Mouse (Mus musculus): ENCODE data around the gene Baz2b. TPM values are rescaled to one million over a fixed set of nuclear protein-coding genes. Genes with fewer than 3 reads are reported as not detected.

The Baz2b gene
- polyA plus RNA-seq, 1 experiment from 2014 or later = 71.6 TPM

GRCm38 (mm10) chr2:60003665-60004045, 206.0 kb downstream of the Baz2b start:
- H3K4me1 ChIP-seq = no peaks in the 10 kb centered on the region
- no peaks in the 10 kb centered on the region for H3K9me3 ChIP-seq
- no peak overlapping the region for H3K4me2 ChIP-seq (replicated peaks)
- H3K36me3 ChIP-seq = peaks cover 10% of the 10 kb centered on the region
- H3K27ac ChIP-seq (replicated peaks) = no peak overlapping the region
- no peaks in the 10 kb centered on the region for H3K27me3 ChIP-seq
- no peak overlapping the region for H3K4me3 ChIP-seq
- H3K9ac ChIP-seq (replicated peaks) = no peak overlapping the region
- 95% methylated on average over 5 of the region's 5 CpGs for WGBS
- no peak for ATAC-seq (replicated peaks)

DNA sequence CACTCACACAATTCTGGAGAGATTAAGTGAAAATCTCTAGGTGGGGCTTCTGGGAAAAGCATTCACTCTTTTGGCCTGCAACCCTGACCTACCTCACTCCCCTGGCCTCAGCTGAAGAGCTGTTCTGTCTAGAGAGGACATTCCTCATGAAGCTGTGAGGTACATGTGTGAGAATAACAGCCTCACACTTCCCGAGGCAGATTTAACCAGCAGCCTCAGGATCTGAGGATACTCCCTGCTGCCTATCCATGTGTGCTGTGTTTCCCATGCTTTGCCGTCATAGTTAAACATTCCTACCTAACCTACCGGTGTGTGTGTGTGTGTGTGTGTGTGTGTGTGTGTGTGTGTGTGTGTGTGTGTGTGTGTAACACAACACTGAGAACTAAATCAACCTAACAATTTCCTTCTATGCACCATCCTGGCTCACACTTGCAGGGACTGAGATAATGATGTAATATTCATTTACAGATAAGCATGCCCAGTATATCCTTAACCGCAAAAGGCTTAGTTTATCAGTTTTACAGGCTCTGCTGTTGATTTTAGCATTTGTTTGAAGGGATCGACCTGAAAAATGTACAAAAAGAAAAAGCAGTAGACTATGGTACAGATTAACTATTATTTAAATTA, 206.5 kb downstream of the Baz2b start:
- H3K4me1 ChIP-seq = no peaks in the 10 kb centered on the region
- H3K4me3 ChIP-seq = no peak overlapping the region
- H3K4me2 ChIP-seq (replicated peaks) = no peak overlapping the region
- WGBS = 86% methylated on average over 5 of the region's 5 CpGs
- H3K36me3 ChIP-seq = peaks cover 10% of the 10 kb centered on the region
- H3K9me3 ChIP-seq = no peaks in the 10 kb centered on the region
- H3K9ac ChIP-seq (replicated peaks) = no peak overlapping the region
- no peak for ATAC-seq (replicated peaks)
- no peak overlapping the region for H3K27ac ChIP-seq (replicated peaks)
- H3K27me3 ChIP-seq = no peaks in the 10 kb centered on the region

DNA sequence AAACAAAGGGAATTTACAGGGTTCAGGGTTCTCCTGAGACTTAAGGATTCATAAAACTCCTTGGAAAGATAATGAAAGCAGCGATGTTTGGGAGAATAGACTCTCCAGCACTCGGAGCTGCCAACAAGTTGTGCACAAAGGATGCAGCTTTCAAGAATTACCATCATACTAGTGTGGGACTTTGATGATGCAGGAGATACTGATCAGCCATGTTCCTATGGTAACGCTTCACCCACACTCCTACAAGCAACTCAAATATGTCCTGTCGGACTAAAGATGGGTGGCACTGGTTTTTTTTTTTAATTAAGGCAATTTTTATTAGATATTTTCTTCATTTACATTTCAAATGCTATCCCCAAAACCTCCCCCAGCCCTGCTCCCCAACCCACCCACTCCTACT, 209.4 kb downstream of the Baz2b start:
- H3K4me2 ChIP-seq (replicated peaks) = no peak overlapping the region
- no peaks in the 10 kb centered on the region for H3K27me3 ChIP-seq
- WGBS = 87% methylated on average over 4 of the region's 4 CpGs
- H3K9ac ChIP-seq (replicated peaks) = no peak overlapping the region
- H3K4me3 ChIP-seq = no peak overlapping the region
- no peak overlapping the region for H3K27ac ChIP-seq (replicated peaks)
- no peaks in the 10 kb centered on the region for H3K9me3 ChIP-seq
- peaks cover 10% of the 10 kb centered on the region for H3K36me3 ChIP-seq
- no peaks in the 10 kb centered on the region for H3K4me1 ChIP-seq
- ATAC-seq (replicated peaks) = no peak

DNA sequence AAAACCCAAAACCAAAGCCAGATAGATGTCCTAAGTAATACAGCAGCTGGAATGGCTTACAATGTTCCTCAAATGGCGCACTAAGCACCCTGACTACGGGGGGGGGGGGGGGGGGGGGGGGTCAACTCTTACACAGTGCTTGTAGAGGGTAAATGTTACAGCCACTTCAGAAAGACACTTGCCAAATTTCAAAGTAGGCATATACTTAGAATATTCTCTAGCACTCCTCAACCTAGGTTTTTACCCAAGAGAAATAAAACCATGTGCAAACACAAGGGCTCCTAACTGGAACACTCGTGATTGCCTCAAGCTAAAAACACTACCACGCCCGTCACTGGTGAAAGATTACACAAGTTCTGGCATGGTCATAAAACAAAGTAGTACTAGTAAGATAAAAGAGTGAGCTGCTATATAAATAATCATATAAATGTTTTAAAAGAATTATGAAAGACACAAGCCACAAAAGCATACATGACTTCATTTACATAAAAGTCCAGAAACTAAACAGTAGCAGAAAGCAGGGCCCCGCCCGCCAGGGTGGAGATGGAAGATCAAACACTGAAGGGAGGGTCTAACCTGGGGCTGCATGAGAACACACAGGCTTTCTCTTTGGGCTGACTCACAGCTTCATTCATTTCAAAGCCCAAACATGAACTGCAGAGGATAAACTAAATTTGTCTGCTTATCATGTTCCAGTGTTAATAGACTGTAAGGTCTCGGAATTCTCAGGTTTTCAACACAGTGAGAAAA, 212.0 kb downstream of the Baz2b start:
- Histone ChIP-seq H3K27me3 (no peaks in the 10 kb centered on the region), H3K9me3 (no peaks in the 10 kb centered on the region), H3K36me3 (peaks cover 7% of the 10 kb centered on the region; the same call in 1 of the 2 replicates), H3K4me2 (replicated peaks) (no peak overlapping the region), H3K4me1 (no peaks in the 10 kb centered on the region), H3K4me3 (no peak overlapping the region), H3K27ac (replicated peaks) (no peak overlapping the region), H3K9ac (replicated peaks) (no peak overlapping the region)
- ATAC-seq (replicated peaks) = no peak
- WGBS = 90% methylated on average over 8 of the region's 8 CpGs

DNA sequence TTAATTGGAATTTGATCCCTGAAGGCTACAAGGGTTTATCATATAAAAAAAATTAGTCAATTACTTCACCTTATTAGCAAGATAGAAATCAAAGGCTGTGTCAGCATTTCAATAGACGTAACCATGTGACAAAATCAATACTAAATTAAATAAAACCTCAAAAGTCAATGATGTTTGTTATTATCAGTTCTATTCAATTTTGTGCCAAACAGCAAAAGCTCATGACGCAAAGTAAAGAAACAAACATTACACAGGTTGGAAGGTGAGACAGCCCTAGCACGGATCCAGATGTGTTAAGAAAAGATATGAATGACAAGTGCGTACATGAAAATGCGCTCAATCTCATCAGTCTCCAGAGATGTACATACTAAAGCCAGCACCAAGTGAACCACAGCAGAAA, 212.7 kb downstream of the Baz2b start:
- Histone ChIP-seq H3K4me2 (replicated peaks) (no peak overlapping the region), H3K4me1 (no peaks in the 10 kb centered on the region), H3K9ac (replicated peaks) (no peak overlapping the region), H3K4me3 (no peak overlapping the region), H3K27me3 (no peaks in the 10 kb centered on the region), H3K9me3 (no peaks in the 10 kb centered on the region), H3K27ac (replicated peaks) (no peak overlapping the region), H3K36me3 (peaks cover 7% of the 10 kb centered on the region; the same call in 1 of the 2 replicates)
- ATAC-seq (replicated peaks) = no peak
- WGBS = 94% methylated on average over 5 of the region's 5 CpGs

- Histone ChIP-seq H3K27me3 (no peaks in the 10 kb centered on the region), H3K4me2 (replicated peaks) (no peak overlapping the region), H3K9me3 (no peaks in the 10 kb centered on the region), H3K9ac (replicated peaks) (no peak overlapping the region), H3K4me3 (no peak overlapping the region), H3K4me1 (no peaks in the 10 kb centered on the region), H3K36me3 (no peaks in the 10 kb centered on the region), H3K27ac (replicated peaks) (no peak overlapping the region)
- WGBS = 87% methylated on average over 3 of the region's 3 CpGs
- no peak for ATAC-seq (replicated peaks)
Observed at GRCm38 (mm10) chr2:59993190-59993535, 216.5 kb downstream of the Baz2b start.

- Histone ChIP-seq H3K4me3 (no peak overlapping the region), H3K9me3 (no peaks in the 10 kb centered on the region), H3K4me2 (replicated peaks) (no peak overlapping the region), H3K36me3 (no peaks in the 10 kb centered on the region), H3K4me1 (no peaks in the 10 kb centered on the region), H3K27me3 (no peaks in the 10 kb centered on the region), H3K27ac (replicated peaks) (no peak overlapping the region), H3K9ac (replicated peaks) (no peak overlapping the region)
- no peak for ATAC-seq (replicated peaks)
- WGBS = 71% methylated on average over 10 of the region's 10 CpGs
Observed at GRCm38 (mm10) chr2:59992488-59993189, 217.0 kb downstream of the Baz2b start.

DNA sequence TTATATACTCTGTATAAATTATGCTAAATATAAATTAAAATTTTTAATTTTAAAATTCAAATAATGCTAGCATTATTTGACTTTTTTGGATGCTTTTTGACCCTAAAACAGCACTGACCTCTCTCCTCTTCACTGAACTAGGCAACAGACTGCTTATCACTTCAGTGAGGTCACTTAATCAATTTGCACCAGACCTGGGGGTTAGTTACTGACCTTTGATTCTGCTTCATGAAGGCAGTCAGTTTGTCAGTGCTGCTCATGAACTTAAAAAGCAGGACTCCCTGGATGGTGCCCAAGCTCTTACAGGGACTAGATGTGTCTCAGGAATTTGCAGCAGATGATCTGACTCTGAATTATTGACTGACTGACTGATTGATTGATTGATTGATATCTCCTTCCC, 217.9 kb downstream of the Baz2b start:
- Histone ChIP-seq H3K27ac (replicated peaks) (no peak overlapping the region), H3K4me3 (no peak overlapping the region), H3K4me1 (no peaks in the 10 kb centered on the region), H3K9me3 (no peaks in the 10 kb centered on the region), H3K36me3 (no peaks in the 10 kb centered on the region), H3K4me2 (replicated peaks) (no peak overlapping the region), H3K9ac (replicated peaks) (no peak overlapping the region), H3K27me3 (no peaks in the 10 kb centered on the region)
- no peak for ATAC-seq (replicated peaks)

GRCm38 (mm10) chr2:59987521-59987920, 222.1 kb downstream of the Baz2b start:
- Histone ChIP-seq H3K36me3 (no peaks in the 10 kb centered on the region), H3K27ac (replicated peaks) (no peak overlapping the region), H3K27me3 (no peaks in the 10 kb centered on the region), H3K4me1 (no peaks in the 10 kb centered on the region), H3K9me3 (no peaks in the 10 kb centered on the region), H3K4me3 (no peak overlapping the region), H3K9ac (replicated peaks) (no peak overlapping the region), H3K4me2 (replicated peaks) (no peak overlapping the region)
- WGBS = 77% methylated on average over 6 of the region's 6 CpGs
- no peak for ATAC-seq (replicated peaks)

DNA sequence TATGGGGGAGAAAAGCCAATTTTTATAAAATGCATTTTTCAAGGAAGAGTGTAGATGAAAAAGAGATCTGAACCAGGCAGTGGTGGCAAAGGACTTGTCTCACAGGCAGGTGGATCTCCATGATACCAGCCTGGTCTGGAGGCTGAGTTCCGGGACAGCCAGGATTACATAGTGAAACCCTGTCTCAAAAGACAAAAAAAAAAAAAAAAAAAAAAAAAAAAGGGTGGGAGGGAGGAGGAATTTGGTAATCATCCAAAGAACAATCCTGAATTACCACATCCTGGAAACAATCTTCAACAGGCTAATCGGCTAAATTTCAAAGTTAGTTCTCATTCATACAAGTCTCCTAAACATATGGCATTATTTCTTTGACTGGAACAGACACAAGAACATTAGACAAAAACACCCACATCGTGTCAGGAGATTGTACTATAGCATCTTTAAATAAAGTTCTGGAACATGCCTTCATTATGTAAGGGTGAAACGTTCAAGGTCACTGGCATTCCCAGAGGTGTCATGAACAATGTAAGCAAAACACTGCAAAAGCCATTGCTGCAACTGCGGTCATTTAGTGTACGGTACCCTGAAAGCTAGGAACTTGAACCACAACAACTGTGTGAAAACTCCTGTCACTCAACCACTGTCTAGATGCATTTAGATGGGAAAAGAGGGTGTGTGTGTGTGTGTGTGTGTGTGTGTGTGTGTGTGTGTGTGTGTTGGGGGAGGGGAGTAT, 230.0 kb downstream of the Baz2b start:
- Histone ChIP-seq H3K9me3 (no peaks in the 10 kb centered on the region), H3K9ac (replicated peaks) (no peak overlapping the region), H3K36me3 (peaks cover 12% of the 10 kb centered on the region; the same call in 1 of the 2 replicates), H3K27me3 (no peaks in the 10 kb centered on the region), H3K27ac (replicated peaks) (no peak overlapping the region), H3K4me1 (no peaks in the 10 kb centered on the region), H3K4me3 (no peak overlapping the region), H3K4me2 (replicated peaks) (no peak overlapping the region)
- WGBS = 26% methylated on average over 6 of the region's 6 CpGs
- no peak for ATAC-seq (replicated peaks)

DNA sequence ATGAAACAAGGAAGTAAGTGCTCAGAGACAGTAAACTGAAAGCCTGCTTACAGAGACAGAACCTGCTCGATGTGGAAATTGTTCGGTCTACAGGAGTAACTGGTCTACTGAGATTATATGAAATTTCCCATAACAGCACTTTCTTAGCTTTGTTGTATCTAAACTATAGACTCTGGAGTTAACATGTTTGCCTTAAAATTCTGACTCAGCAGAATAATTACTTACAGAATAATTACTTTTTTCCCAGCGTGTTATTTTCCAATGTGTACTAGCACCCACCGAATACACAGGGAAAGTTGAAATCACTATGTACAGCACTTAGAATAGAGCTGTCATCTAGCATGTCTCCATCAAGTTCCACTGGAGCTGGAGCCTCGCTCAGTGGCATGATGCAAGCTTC, 233.0 kb downstream of the Baz2b start:
- no peak overlapping the region for H3K4me2 ChIP-seq (replicated peaks)
- no peaks in the 10 kb centered on the region for H3K27me3 ChIP-seq
- peaks cover 12% of the 10 kb centered on the region; the same call in 1 of the 2 replicates for H3K36me3 ChIP-seq
- H3K9ac ChIP-seq (replicated peaks) = no peak overlapping the region
- no peak for ATAC-seq (replicated peaks)
- H3K4me3 ChIP-seq = no peak overlapping the region
- 94% methylated on average over 5 of the region's 5 CpGs for WGBS
- H3K27ac ChIP-seq (replicated peaks) = no peak overlapping the region
- H3K9me3 ChIP-seq = no peaks in the 10 kb centered on the region
- no peaks in the 10 kb centered on the region for H3K4me1 ChIP-seq

DNA sequence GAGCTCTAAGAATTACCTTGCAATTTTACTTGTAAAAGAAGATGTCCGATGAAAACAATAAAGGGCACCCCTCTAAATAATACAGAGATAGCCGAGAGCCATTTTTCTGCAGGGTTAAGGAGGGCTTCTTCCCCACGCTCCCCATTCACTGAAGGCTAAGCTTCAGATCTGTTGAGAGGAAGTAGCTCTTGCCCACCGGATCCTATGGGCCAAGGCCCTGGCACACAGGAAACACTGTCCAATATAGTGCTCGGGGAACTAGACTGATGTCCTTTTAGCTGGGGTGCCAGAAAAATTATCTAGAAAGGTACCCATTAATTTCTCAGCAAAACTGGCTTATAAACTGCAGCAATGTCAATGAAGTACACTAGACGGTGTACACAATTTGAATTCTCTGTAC, 233.9 kb downstream of the Baz2b start:
- Histone ChIP-seq H3K36me3 (peaks cover 12% of the 10 kb centered on the region; the same call in 1 of the 2 replicates), H3K4me3 (no peak overlapping the region), H3K9me3 (no peaks in the 10 kb centered on the region), H3K9ac (replicated peaks) (no peak overlapping the region), H3K4me2 (replicated peaks) (no peak overlapping the region), H3K27ac (replicated peaks) (no peak overlapping the region), H3K4me1 (no peaks in the 10 kb centered on the region), H3K27me3 (no peaks in the 10 kb centered on the region)
- ATAC-seq (replicated peaks) = no peak
- 94% methylated on average over 6 of the region's 6 CpGs for WGBS

Data from forebrain, embryonic 15.5 days (tissue).